Mouse (Mus musculus): Measurements from ENCODE around the gene Best2. TPM values are rescaled to one million over a fixed set of nuclear protein-coding genes. Genes with fewer than 3 reads are reported as not detected.

Gene Best2
- polyA plus RNA-seq, 1 experiment from 2014 or later: not detected

GRCm38 (mm10) chr8:84969241-84970134 is 44.8 kb downstream of the Best2 start, which contains the start of the genes Gm49661, Prdx2 and Rnaseh2a:
Gm49661 (minus strand) TSS chr8:84969433.
Prdx2 (plus strand) TSS chr8:84969587.
Rnaseh2a (minus strand) TSS chr8:84969767.
- Histone ChIP-seq H3K9ac (peak within 1 kb of the TSS; percentile 90), H3K4me1 (peaks cover 37% of the 10 kb centered on the region), H3K9me3 (no peaks in the 10 kb centered on the region), H3K4me3 (replicated peaks) (peak within 1 kb of the TSS; percentile 63), H3K4me2 (peak within 1 kb of the TSS; percentile 94), H3K27me3 (no peaks in the 10 kb centered on the region), H3K36me3 (replicated peaks) (peaks cover 38% of the 10 kb centered on the region), H3K27ac (peak within 1 kb of the TSS; percentile 76)
- WGBS: under 1% methylated on average over 56 of the region's 56 CpGs
- peak; percentile 77 for ATAC-seq (ENCODE audit: low FRiP score)

- H3K4me3 ChIP-seq (replicated peaks): peak overlapping the region; percentile 63
- peak overlapping the region; percentile 76 for H3K27ac ChIP-seq
- peaks cover 37% of the 10 kb centered on the region for H3K4me1 ChIP-seq
- H3K27me3 ChIP-seq: no peaks in the 10 kb centered on the region
- 13% methylated on average over 2 of the region's 2 CpGs for WGBS
- ATAC-seq (ENCODE audit: low FRiP score): no peak
- peaks cover 35% of the 10 kb centered on the region for H3K36me3 ChIP-seq (replicated peaks)
- peak overlapping the region; percentile 94 for H3K4me2 ChIP-seq
- H3K9me3 ChIP-seq: no peaks in the 10 kb centered on the region
- peak overlapping the region; percentile 90 for H3K9ac ChIP-seq
These were observed 45.7 kb downstream of the Best2 start for GRCm38 (mm10) chr8:84968650-84969049.

- Histone ChIP-seq H3K4me1 (peaks cover 37% of the 10 kb centered on the region), H3K9ac (no peak overlapping the region), H3K9me3 (no peaks in the 10 kb centered on the region), H3K27me3 (no peaks in the 10 kb centered on the region), H3K36me3 (replicated peaks) (peaks cover 25% of the 10 kb centered on the region), H3K4me3 (replicated peaks) (no peak overlapping the region), H3K4me2 (no peak overlapping the region), H3K27ac (0 out of 2 replicates have a peak overlapping the region, but pooled peaks have one; percentile 13)
- WGBS: 88% methylated on average over 13 of the region's 13 CpGs
- no peak for ATAC-seq (ENCODE audit: low FRiP score)
These were observed 46.6 kb downstream of the Best2 start for GRCm38 (mm10) chr8:84967532-84968304.

GRCm38 (mm10) chr8:84966603-84967002 is 47.7 kb downstream of the Best2 start:
- H3K4me3 ChIP-seq (replicated peaks): no peak overlapping the region
- peaks cover 34% of the 10 kb centered on the region for H3K4me1 ChIP-seq

GRCm38 (mm10) chr8:84965731-84966291 is 48.5 kb downstream of the Best2 start:
- Histone ChIP-seq H3K4me1 (peaks cover 26% of the 10 kb centered on the region), H3K36me3 (replicated peaks) (peaks cover 11% of the 10 kb centered on the region), H3K4me3 (replicated peaks) (peak overlapping the region; percentile 69), H3K4me2 (peak overlapping the region; percentile 92), H3K27me3 (no peaks in the 10 kb centered on the region), H3K9ac (peak overlapping the region; percentile 75), H3K27ac (peak overlapping the region; percentile 74), H3K9me3 (no peaks in the 10 kb centered on the region)
- under 1% methylated on average over 41 of the region's 41 CpGs for WGBS
- peak; percentile 84 for ATAC-seq (ENCODE audit: low FRiP score)

More at GRCm38 (mm10) chr8:84966603-84967002, 47.7 kb downstream of the Best2 start:
- Histone ChIP-seq H3K4me2 (0 out of 2 replicates have a peak overlapping the region, but pooled peaks have one; percentile 92), H3K27ac (no peak overlapping the region; the same call in 1 of the 2 replicates), H3K36me3 (replicated peaks) (peaks cover 18% of the 10 kb centered on the region), H3K27me3 (no peaks in the 10 kb centered on the region), H3K9ac (no peak overlapping the region), H3K9me3 (no peaks in the 10 kb centered on the region)
- WGBS: 52% methylated on average over 3 of the region's 3 CpGs
- ATAC-seq (ENCODE audit: low FRiP score): no peak

GRCm38 (mm10) chr8:84963952-84964351 is 50.4 kb downstream of the Best2 start:
- Histone ChIP-seq H3K9ac (no peak overlapping the region), H3K36me3 (replicated peaks) (peaks cover 21% of the 10 kb centered on the region), H3K4me3 (replicated peaks) (no peak overlapping the region), H3K4me1 (peaks cover 19% of the 10 kb centered on the region), H3K4me2 (no peak overlapping the region), H3K27me3 (no peaks in the 10 kb centered on the region), H3K9me3 (no peaks in the 10 kb centered on the region), H3K27ac (no peak overlapping the region)
- ATAC-seq (ENCODE audit: low FRiP score): no peak
- 87% methylated on average over 4 of the region's 4 CpGs for WGBS

GRCm38 (mm10) chr8:84959811-84960210 is 54.5 kb downstream of the Best2 start:
- WGBS: 96% methylated on average over 7 of the region's 7 CpGs
- Histone ChIP-seq H3K27me3 (no peaks in the 10 kb centered on the region), H3K4me3 (replicated peaks) (no peak overlapping the region), H3K36me3 (replicated peaks) (peaks cover 42% of the 10 kb centered on the region), H3K27ac (no peak overlapping the region), H3K9ac (no peak overlapping the region), H3K4me2 (no peak overlapping the region), H3K9me3 (no peaks in the 10 kb centered on the region), H3K4me1 (peaks cover 1% of the 10 kb centered on the region)
- ATAC-seq (ENCODE audit: low FRiP score): no peak

Small RNAs within 50 kb of the gene (microRNA-seq; reads per million reads assigned to microRNA genes)
- gene Mir7070: 4.9 reads per million, percentile 18 among the genes with 10 or more reads in this experiment

Other genes starting within 250 kb of the Best2 start
- gene Nfix, start 214.2 kb downstream of the Best2 start, polyA plus RNA-seq (2016; fragmentation: Nextera tagmentation; extraction: Ambion mirVana): 31.9 and 33.2 TPM in 2 replicates
- 5.3 and 5.6 TPM in 2 replicates for gene Dand5, start 191.7 kb downstream of the Best2 start, polyA plus RNA-seq (2016; fragmentation: Nextera tagmentation; extraction: Ambion mirVana)
- gene Gadd45gip1, start 183.0 kb downstream of the Best2 start, polyA plus RNA-seq (2016; fragmentation: Nextera tagmentation; extraction: Ambion mirVana): 43.0 and 44.8 TPM in 2 replicates
- 108 and 118 TPM in 2 replicates for gene Rad23a, start 173.9 kb downstream of the Best2 start, polyA plus RNA-seq (2016; fragmentation: Nextera tagmentation; extraction: Ambion mirVana)
- gene Calr, start 167.6 kb downstream of the Best2 start, polyA plus RNA-seq (2016; fragmentation: Nextera tagmentation; extraction: Ambion mirVana): 619 TPM in 2 replicates
- gene Farsa, start 157.5 kb downstream of the Best2 start, polyA plus RNA-seq (2016; fragmentation: Nextera tagmentation; extraction: Ambion mirVana): 110 and 111 TPM in 2 replicates
- 76.7 and 82.9 TPM in 2 replicates for gene Syce2, start 142.4 kb downstream of the Best2 start, polyA plus RNA-seq (2016; fragmentation: Nextera tagmentation; extraction: Ambion mirVana)
- gene Gcdh, start 120.6 kb downstream of the Best2 start, polyA plus RNA-seq (2016; fragmentation: Nextera tagmentation; extraction: Ambion mirVana): 31.1 and 33.2 TPM in 2 replicates
- gene Klf1, start 112.6 kb downstream of the Best2 start, polyA plus RNA-seq (2016; fragmentation: Nextera tagmentation; extraction: Ambion mirVana): 2.4 and 3.5 TPM in 2 replicates
- gene Dnase2a, start 106.0 kb downstream of the Best2 start, polyA plus RNA-seq (2016; fragmentation: Nextera tagmentation; extraction: Ambion mirVana): 8.7 and 9.8 TPM in 2 replicates
- 29.3 and 35.3 TPM in 2 replicates for gene Mast1, start 77.2 kb downstream of the Best2 start, polyA plus RNA-seq (2016; fragmentation: Nextera tagmentation; extraction: Ambion mirVana)
- 0.88 and 1.6 TPM in 2 replicates for gene Rtbdn, start 67.5 kb downstream of the Best2 start, polyA plus RNA-seq (2016; fragmentation: Nextera tagmentation; extraction: Ambion mirVana)
- gene Gm49661, start 45.1 kb downstream of the Best2 start, polyA plus RNA-seq (2016; fragmentation: Nextera tagmentation; extraction: Ambion mirVana): not detected in 2 replicates
- 1,271 and 1,280 TPM in 2 replicates for gene Prdx2, start 44.9 kb downstream of the Best2 start, polyA plus RNA-seq (2016; fragmentation: Nextera tagmentation; extraction: Ambion mirVana)
- gene Rnaseh2a, start 44.8 kb downstream of the Best2 start, polyA plus RNA-seq (2016; fragmentation: Nextera tagmentation; extraction: Ambion mirVana): 117 and 124 TPM in 2 replicates
- 4.8 and 4.9 TPM in 2 replicates for gene Junb, start 35.8 kb downstream of the Best2 start, polyA plus RNA-seq (2016; fragmentation: Nextera tagmentation; extraction: Ambion mirVana)
- 16.1 and 18.2 TPM in 2 replicates for gene Hook2, start 23.9 kb downstream of the Best2 start, polyA plus RNA-seq (2016; fragmentation: Nextera tagmentation; extraction: Ambion mirVana)
- 140 TPM in 2 replicates for gene Asna1, start 10.8 kb upstream of the Best2 start, polyA plus RNA-seq (2016; fragmentation: Nextera tagmentation; extraction: Ambion mirVana)
- 156 and 175 TPM in 2 replicates for gene Trir, start 12.3 kb upstream of the Best2 start, polyA plus RNA-seq (2016; fragmentation: Nextera tagmentation; extraction: Ambion mirVana)
- gene Tnpo2, start 22.4 kb upstream of the Best2 start, polyA plus RNA-seq (2016; fragmentation: Nextera tagmentation; extraction: Ambion mirVana): 45.1 and 50.7 TPM in 2 replicates
- 32.1 and 33.7 TPM in 2 replicates for gene Fbxw9, start 45.5 kb upstream of the Best2 start, polyA plus RNA-seq (2016; fragmentation: Nextera tagmentation; extraction: Ambion mirVana)
- 1.3 TPM in 1 of 2 replicates, not detected in the other for gene Gm5741, start 53.5 kb upstream of the Best2 start, polyA plus RNA-seq (2016; fragmentation: Nextera tagmentation; extraction: Ambion mirVana)
- 74.2 and 82.3 TPM in 2 replicates for gene Dhps, start 57.2 kb upstream of the Best2 start, polyA plus RNA-seq (2016; fragmentation: Nextera tagmentation; extraction: Ambion mirVana)
- gene Wdr83os, start 66.2 kb upstream of the Best2 start, polyA plus RNA-seq (2016; fragmentation: Nextera tagmentation; extraction: Ambion mirVana): 117 and 118 TPM in 2 replicates
- gene Wdr83, start 66.8 kb upstream of the Best2 start, polyA plus RNA-seq (2016; fragmentation: Nextera tagmentation; extraction: Ambion mirVana): 48.2 and 48.8 TPM in 2 replicates
- gene Man2b1, start 68.7 kb upstream of the Best2 start, polyA plus RNA-seq (2016; fragmentation: Nextera tagmentation; extraction: Ambion mirVana): 14.9 and 17.8 TPM in 2 replicates
- 1.4 and 1.7 TPM in 2 replicates for gene Zfp791, start 108.6 kb upstream of the Best2 start, polyA plus RNA-seq (2016; fragmentation: Nextera tagmentation; extraction: Ambion mirVana)
- not detected in 2 replicates for gene Cks1brt, start 137.4 kb upstream of the Best2 start, polyA plus RNA-seq (2016; fragmentation: Nextera tagmentation; extraction: Ambion mirVana)
- not detected in 2 replicates for gene Olfr371, start 211.5 kb upstream of the Best2 start, polyA plus RNA-seq (2016; fragmentation: Nextera tagmentation; extraction: Ambion mirVana)

Measured in forebrain, embryonic 12.5 days (tissue).